Mouse (Mus musculus) small intestine, adult 2 months (tissue): ENCODE measurements at regions not wholly inside any gene's neighbourhood (a gene's known extent, or its start where the extent isn't known, plus 50 kb on each side); places are given as distances from the start of the nearest gene placed in this dataset.

Experiments used
- H3K27ac ChIP-seq: fragments of 200-500 bp; 2 replicates; pipeline ENCODE4 v1.5.1; 2012; ENCODE audit warnings: low read depth, low read length, control low read depth, inconsistent platforms; ENCODE audit not compliant: insufficient read depth
- H3K27me3 ChIP-seq: fragments of 200-500 bp; 2 replicates; pipeline ENCODE4 v1.6.1; 2012; ENCODE audit warnings: mild to moderate bottlenecking, moderate library complexity, low read length, inconsistent platforms; ENCODE audit not compliant: control insufficient read depth, insufficient read depth
- H3K36me3 ChIP-seq: fragments of 200-500 bp; 2 replicates; pipeline ENCODE4 v1.6.1; 2012; ENCODE audit warnings: mild to moderate bottlenecking, low read length, control low read depth, inconsistent platforms; ENCODE audit not compliant: control insufficient read depth, insufficient read depth
- H3K4me1 ChIP-seq: fragments of 200-500 bp; 2 replicates; pipeline ENCODE4 v1.6.1; 2012; ENCODE audit warnings: low read length, inconsistent platforms, mixed read lengths; ENCODE audit not compliant: control insufficient read depth, insufficient read depth, insufficient read length
- H3K4me3 ChIP-seq: fragments of 200-500 bp; 2 replicates; pipeline ENCODE4 v1.5.1; 2012; ENCODE audit warnings: low read depth, mild to moderate bottlenecking, control low read depth, inconsistent platforms, low read length, moderate library complexity
- CTCF ChIP-seq: fragments of 200-500 bp; IDR thresholded peaks from 2 replicates; pipeline ENCODE4 v1.5.1; 2012; ENCODE audit warnings: low read depth, mild to moderate bottlenecking, control low read depth, inconsistent platforms, low read length, moderate library complexity, mixed read lengths; ENCODE audit not compliant: insufficient replicate concordance, insufficient read length; ENCODE audit errors: extremely low read depth
- POLR2A ChIP-seq: fragments of 200-500 bp; IDR thresholded peaks from 2 replicates; pipeline ENCODE4 v1.6.1; 2012; ENCODE audit warnings: low read depth, mild to moderate bottlenecking, control low read depth, inconsistent platforms, low read length, moderate library complexity
- WGBS: fragments of 180-500 bp; shearing (Covaris S2); methylation state at CpG from one replicate; pipeline ENCODE4 v1.1.7; 2018; 5-methylcytosine and 5-hydroxymethylcytosine counted together

DNA sequence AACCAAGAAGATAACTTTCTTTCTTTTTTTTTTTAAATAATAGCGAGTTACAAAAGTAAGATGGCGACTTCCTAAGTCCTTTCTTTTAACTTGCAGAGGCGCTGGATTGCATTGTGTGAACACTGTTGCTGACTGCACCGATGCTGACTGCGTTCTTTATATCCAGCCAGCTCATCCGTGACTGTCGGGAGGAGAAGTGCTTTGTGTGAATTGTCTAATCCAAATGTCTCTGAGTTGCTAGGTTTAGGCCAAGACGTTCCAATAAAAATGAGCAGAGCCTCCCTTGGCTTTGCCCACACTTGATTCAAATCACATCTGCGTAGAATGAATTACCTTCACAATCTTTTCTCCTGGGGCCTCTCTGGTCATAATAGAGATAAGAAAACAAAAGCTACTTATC is 156.0 kb upstream of the Slc24a2 start:
- 74% methylated on average over 9 of the region's 9 CpGs for WGBS
- Histone ChIP-seq H3K4me1 (no peaks in the 10 kb centered on the region), H3K4me3 (no peak overlapping the region), H3K36me3 (no peaks in the 10 kb centered on the region), H3K27ac (no peak overlapping the region), H3K27me3 (no peaks in the 10 kb centered on the region)
- TF ChIP-seq POLR2A (no peak), CTCF (no peak)

GRCm38 (mm10) chr4:87385221-87385739 is 155.0 kb upstream of the Slc24a2 start:
- Histone ChIP-seq H3K4me1 (no peaks in the 10 kb centered on the region), H3K4me3 (no peak overlapping the region), H3K27me3 (no peaks in the 10 kb centered on the region), H3K36me3 (no peaks in the 10 kb centered on the region), H3K27ac (no peak overlapping the region)
- WGBS, result 31% methylated on average over 7 of the region's 7 CpGs
- TF ChIP-seq POLR2A (no peak), CTCF (no peak)

- H3K27ac ChIP-seq, result no peak overlapping the region
- TF ChIP-seq POLR2A (no peak), CTCF (no peak)
- H3K4me3 ChIP-seq, result no peak overlapping the region
- H3K4me1 ChIP-seq, result no peaks in the 10 kb centered on the region
- no peaks in the 10 kb centered on the region for H3K27me3 ChIP-seq
- WGBS, result 42% methylated on average over 6 of the region's 6 CpGs
- H3K36me3 ChIP-seq, result no peaks in the 10 kb centered on the region
These were observed 154.3 kb upstream of the Slc24a2 start for GRCm38 (mm10) chr4:87384469-87385044.

- Histone ChIP-seq H3K4me3 (no peak overlapping the region), H3K27ac (no peak overlapping the region), H3K4me1 (no peaks in the 10 kb centered on the region), H3K27me3 (no peaks in the 10 kb centered on the region), H3K36me3 (no peaks in the 10 kb centered on the region)
- no peak for TF ChIP-seq CTCF
- no peak for TF ChIP-seq POLR2A
- WGBS, result 47% methylated on average over 5 of the region's 5 CpGs
These were observed 150.4 kb upstream of the Slc24a2 start for GRCm38 (mm10) chr4:87380716-87381115.

GRCm38 (mm10) chr4:87379516-87380173 is 149.4 kb upstream of the Slc24a2 start:
- TF ChIP-seq CTCF, result no peak
- no peak for TF ChIP-seq POLR2A
- Histone ChIP-seq H3K4me1 (no peaks in the 10 kb centered on the region), H3K4me3 (no peak overlapping the region), H3K27ac (no peak overlapping the region), H3K36me3 (no peaks in the 10 kb centered on the region), H3K27me3 (no peaks in the 10 kb centered on the region)
- 73% methylated on average over 4 of the region's 4 CpGs for WGBS

DNA sequence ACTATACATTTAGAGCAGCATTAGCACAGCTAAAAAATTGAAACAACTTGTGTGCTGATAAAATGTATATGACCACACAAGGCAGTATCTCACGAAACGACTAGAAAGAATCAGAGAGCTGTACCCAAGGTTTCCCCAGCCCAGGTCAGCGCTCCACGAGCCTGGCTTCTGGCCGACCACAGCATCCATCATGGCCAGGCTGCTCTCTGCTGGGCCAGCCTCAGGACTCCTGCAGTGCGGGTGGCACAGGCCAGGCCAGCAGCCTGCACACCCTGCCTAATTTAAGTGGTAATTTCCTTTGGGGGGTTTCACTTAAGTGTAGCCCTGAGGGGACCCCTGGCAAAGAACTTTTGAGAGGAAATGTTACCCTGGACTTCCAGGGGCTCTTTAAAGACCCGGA is 141.7 kb upstream of the Slc24a2 start:
- WGBS, result 78% methylated on average over 7 of the region's 7 CpGs
- no peak for TF ChIP-seq CTCF
- TF ChIP-seq POLR2A, result no peak

GRCm38 (mm10) chr4:87369626-87370234 is 139.5 kb upstream of the Slc24a2 start:
- TF ChIP-seq CTCF (no peak), POLR2A (no peak)
- no peak overlapping the region; the same call in 1 of the 2 replicates for H3K4me3 ChIP-seq
- 20% methylated on average over 14 of the region's 14 CpGs for WGBS

More for the DNA sequence above, 141.7 kb upstream of the Slc24a2 start:
- no peak overlapping the region for H3K27ac ChIP-seq
- H3K27me3 ChIP-seq, result peaks cover 5% of the 10 kb centered on the region; the same call in 1 of the 2 replicates
- H3K4me1 ChIP-seq, result peaks cover 4% of the 10 kb centered on the region; the same call in 1 of the 2 replicates
- H3K4me3 ChIP-seq, result no peak overlapping the region
- no peaks in the 10 kb centered on the region for H3K36me3 ChIP-seq

More at GRCm38 (mm10) chr4:87369626-87370234, 139.5 kb upstream of the Slc24a2 start:
- Histone ChIP-seq H3K36me3 (no peaks in the 10 kb centered on the region), H3K27ac (no peak overlapping the region), H3K4me1 (peaks cover 4% of the 10 kb centered on the region; the same call in 1 of the 2 replicates), H3K27me3 (peaks cover 5% of the 10 kb centered on the region; the same call in 1 of the 2 replicates)
